Mouse (Mus musculus) limb, embryonic 14.5 days (tissue): ENCODE measurements at regions not wholly inside any gene's neighbourhood (a gene's known extent, or its start where the extent isn't known, plus 50 kb on each side); places are given as distances from the start of the nearest gene placed in this dataset.

Experiments used
- ATAC-seq: fragments of 200-750 bp; cut with Nextera tagmentation; 2 replicates; pipeline ENCODE4 v1.8.0; 2017; ENCODE audit warnings: low read depth, moderate number of reproducible peaks, moderate TSS enrichment; ENCODE audit not compliant: low FRiP score
- DNase-seq: peaks from one replicate; pipeline ENCODE4 v3.0.0-alpha.2; 2015; ENCODE audit warnings: low spot score
- H3K27ac ChIP-seq: fragments of 300-500 bp; sonication (generic); replicated peaks from 2 replicates; pipeline ENCODE4 v1.5.1; 2014; ENCODE audit warnings: low read depth, mild to moderate bottlenecking, low read length, moderate library complexity, mixed read lengths
- H3K27me3 ChIP-seq: fragments of 300-500 bp; sonication (generic); 2 replicates; pipeline ENCODE4 v1.6.1; 2014; ENCODE audit warnings: low read length, mixed read lengths; ENCODE audit not compliant: control insufficient read depth, insufficient read depth
- H3K36me3 ChIP-seq: fragments of 300-500 bp; sonication (generic); 2 replicates; pipeline ENCODE4 v1.6.1; 2014; ENCODE audit warnings: mild to moderate bottlenecking, low read length, moderate library complexity, mixed read lengths; ENCODE audit not compliant: control insufficient read depth, insufficient read depth
- H3K4me1 ChIP-seq: fragments of 300-500 bp; sonication (generic); 2 replicates; pipeline ENCODE4 v1.6.1; 2014; ENCODE audit warnings: antibody characterized with exemption, low read length, mixed read lengths; ENCODE audit not compliant: control insufficient read depth, insufficient read depth
- H3K4me2 ChIP-seq: fragments of 300-500 bp; sonication (generic); replicated peaks from 2 replicates; pipeline ENCODE4 v1.6.1; 2014; ENCODE audit warnings: low read depth, mild to moderate bottlenecking, low read length, moderate library complexity; ENCODE audit not compliant: severe bottlenecking
- H3K4me3 ChIP-seq: fragments of 300-500 bp; sonication (generic); replicated peaks from 2 replicates; pipeline ENCODE4 v1.5.1; 2014; ENCODE audit warnings: low read length
- H3K9ac ChIP-seq: fragments of 300-500 bp; sonication (generic); 2 replicates; pipeline ENCODE4 v1.6.1; 2014; ENCODE audit warnings: mild to moderate bottlenecking, low read depth, low read length, moderate library complexity; ENCODE audit not compliant: severe bottlenecking
- H3K9me3 ChIP-seq: fragments of 300-500 bp; sonication (generic); 2 replicates; pipeline ENCODE4 v1.6.1; 2016; ENCODE audit warnings: low read length; ENCODE audit not compliant: control insufficient read depth
- POLR2A ChIP-seq: fragments of 200-500 bp; IDR thresholded peaks from 2 replicates; pipeline ENCODE4 v1.8.0; 2012; ENCODE audit warnings: inconsistent platforms, mild to moderate bottlenecking, moderate library complexity, borderline replicate concordance; ENCODE audit not compliant: insufficient read depth, insufficient read length; ENCODE audit errors: extremely low read depth
- WGBS: fragments of 180-500 bp; shearing (Covaris S2); extraction: QIAGEN DNeasy Blood & Tissue Kit; methylation state at CpG from one replicate; pipeline ENCODE4 v1.1.7; 2014; 5-methylcytosine and 5-hydroxymethylcytosine counted together

GRCm38 (mm10) chr12:112376236-112376635 is 113.0 kb upstream of the A530016L24Rik start:
- Histone ChIP-seq H3K27me3 (no peaks in the 10 kb centered on the region), H3K4me1 (peaks cover 11% of the 10 kb centered on the region; the same call in 1 of the 2 replicates), H3K4me3 (no peak overlapping the region), H3K4me2 (no peak overlapping the region), H3K9me3 (no peaks in the 10 kb centered on the region), H3K9ac (no peak overlapping the region), H3K36me3 (no peaks in the 10 kb centered on the region), H3K27ac (no peak overlapping the region)
- DNase-seq (no peak), ATAC-seq (no peak)
- 65% methylated on average over 5 of the region's 5 CpGs for WGBS
- TF ChIP-seq POLR2A: no peak

DNA sequence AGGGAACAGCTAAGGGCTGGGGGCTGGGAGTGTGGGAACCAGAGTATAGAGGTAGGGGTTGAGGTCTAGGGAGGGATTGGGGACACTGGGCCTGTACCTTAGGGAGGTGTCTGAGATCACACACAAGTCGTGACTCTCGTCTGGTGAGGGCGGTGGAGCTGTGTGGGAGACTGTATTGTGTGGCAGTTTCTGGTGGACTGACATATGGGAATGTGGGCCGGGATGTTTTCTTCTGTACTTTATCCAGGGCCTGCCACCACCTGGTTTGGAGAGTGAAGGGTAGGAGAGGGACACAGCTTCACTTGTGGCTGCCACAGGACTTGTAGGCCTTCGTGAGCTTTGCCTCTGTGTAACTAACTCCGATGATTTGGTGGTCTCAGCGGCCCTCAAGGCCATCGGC is 112.5 kb upstream of the A530016L24Rik start:
- WGBS: 82% methylated on average over 8 of the region's 8 CpGs
- no peaks in the 10 kb centered on the region for H3K9me3 ChIP-seq
- peaks cover 8% of the 10 kb centered on the region; the same call in 1 of the 2 replicates for H3K4me1 ChIP-seq
- H3K9ac ChIP-seq: no peak overlapping the region
- H3K27ac ChIP-seq: no peak overlapping the region
- no peaks in the 10 kb centered on the region for H3K36me3 ChIP-seq
- ATAC-seq: no peak
- DNase-seq: no peak
- TF ChIP-seq POLR2A: no peak
- no peaks in the 10 kb centered on the region for H3K27me3 ChIP-seq
- no peak overlapping the region for H3K4me3 ChIP-seq
- no peak overlapping the region for H3K4me2 ChIP-seq

DNA sequence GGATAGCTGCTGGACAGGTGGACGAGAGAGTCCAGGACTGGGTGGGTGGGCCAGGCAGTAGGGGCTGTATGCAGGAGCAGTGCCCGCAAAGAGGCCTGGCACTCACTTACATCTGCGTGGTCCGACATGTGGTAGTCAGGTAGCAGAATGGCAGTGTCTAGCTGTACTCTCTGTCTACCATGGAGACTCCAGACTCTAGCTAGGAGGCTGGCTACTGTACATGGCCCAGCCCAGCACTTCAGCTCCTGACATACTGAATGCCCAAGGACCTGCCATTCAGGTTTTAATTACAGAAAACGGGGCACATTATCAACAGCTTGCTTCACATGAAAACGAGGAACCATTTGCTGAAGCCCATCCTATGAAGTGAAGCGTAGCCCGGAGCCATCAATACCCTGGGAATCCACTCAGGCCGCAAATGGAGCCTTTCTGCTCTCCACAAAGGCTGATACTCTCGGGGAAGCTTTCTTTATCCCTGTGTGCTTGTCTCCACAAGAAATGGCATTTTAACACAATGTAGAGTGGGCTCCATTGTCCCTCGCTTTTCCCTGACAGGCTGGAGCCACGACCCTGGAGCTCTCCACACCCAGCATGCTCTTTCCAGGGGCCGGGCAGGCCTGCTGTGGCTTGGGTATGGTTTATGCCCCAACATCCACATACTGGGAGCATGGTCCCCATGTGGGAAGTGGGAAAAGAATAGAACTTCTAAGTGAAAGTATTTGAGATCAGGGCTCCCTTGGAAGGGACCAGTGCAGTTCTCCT is 110.6 kb upstream of the A530016L24Rik start:
- ATAC-seq: no peak
- Histone ChIP-seq H3K27me3 (no peaks in the 10 kb centered on the region), H3K27ac (no peak overlapping the region), H3K9ac (no peak overlapping the region), H3K9me3 (no peaks in the 10 kb centered on the region), H3K4me2 (no peak overlapping the region), H3K36me3 (no peaks in the 10 kb centered on the region), H3K4me1 (no peaks in the 10 kb centered on the region), H3K4me3 (no peak overlapping the region)
- 80% methylated on average over 13 of the region's 13 CpGs for WGBS
- no peak for TF ChIP-seq POLR2A
- no peak for DNase-seq

DNA sequence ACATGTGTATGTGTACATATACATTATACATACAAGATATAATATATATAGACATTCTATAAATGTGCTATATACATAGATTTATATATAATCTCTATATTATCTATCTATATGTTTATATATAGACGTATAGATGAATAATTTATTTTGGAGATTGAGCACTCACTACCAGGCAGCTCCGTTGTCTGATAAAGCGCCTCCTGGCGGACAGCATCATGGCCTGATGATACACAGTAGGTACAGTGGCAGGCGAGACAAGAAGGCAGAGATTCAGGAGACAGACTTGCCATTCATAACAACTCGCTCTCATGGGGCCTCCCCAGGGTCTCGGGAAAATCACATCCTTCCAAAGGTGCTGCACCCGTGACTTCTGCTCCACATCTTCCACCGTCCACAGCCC is 101.4 kb upstream of the A530016L24Rik start:
- H3K4me1 ChIP-seq: 0 out of 2 replicates have a peak, but pooled peaks cover 2% of the 10 kb centered on the region
- DNase-seq (no peak), ATAC-seq (no peak)
- no peak overlapping the region for H3K27ac ChIP-seq
- no peak overlapping the region for H3K4me2 ChIP-seq
- no peaks in the 10 kb centered on the region for H3K27me3 ChIP-seq
- no peak overlapping the region for H3K4me3 ChIP-seq
- 72% methylated on average over 9 of the region's 9 CpGs for WGBS
- no peak for TF ChIP-seq POLR2A
- H3K9me3 ChIP-seq: no peaks in the 10 kb centered on the region
- H3K36me3 ChIP-seq: no peaks in the 10 kb centered on the region
- H3K9ac ChIP-seq: no peak overlapping the region

- DNase-seq (no peak), ATAC-seq (no peak)
- Histone ChIP-seq H3K36me3 (no peaks in the 10 kb centered on the region), H3K9me3 (no peaks in the 10 kb centered on the region; the same call in 1 of the 2 replicates), H3K9ac (no peak overlapping the region), H3K27ac (no peak overlapping the region), H3K4me2 (no peak overlapping the region), H3K4me1 (no peaks in the 10 kb centered on the region), H3K4me3 (no peak overlapping the region), H3K27me3 (no peaks in the 10 kb centered on the region)
- WGBS: 72% methylated on average over 13 of the region's 13 CpGs
- no peak for TF ChIP-seq POLR2A
Observed at GRCm38 (mm10) chr12:112395909-112396308, 93.3 kb upstream of the A530016L24Rik start.
